Mouse (Mus musculus) limb, embryonic 11.5 days (tissue): ENCODE measurements around the gene Hist1h3c. TPM values are rescaled to one million over a fixed set of nuclear protein-coding genes. Genes with fewer than 3 reads are reported as not detected.
A peak's percentile ranks its signal among the peaks of the same experiment; 100 is the strongest.
"Not testable (repeated sequence)": the region's sequence is repeated elsewhere in the genome, so short reads cannot be mapped to it uniquely, and the experiment has no call there.

ENCODE experiments used
- ATAC-seq: fragments of 200-750 bp; cut with Nextera tagmentation; 2 replicates; pipeline ENCODE4 v1.8.0; 2017; ENCODE audit warnings: low read depth; ENCODE audit not compliant: insufficient number of reproducible peaks, low FRiP score, low TSS enrichment
- DNase-seq: peaks from one replicate; pipeline ENCODE4 v3.0.0-alpha.2; 2015; ENCODE audit warnings: low spot score
- H3K27ac ChIP-seq: fragments of 300-500 bp; sonication (generic); replicated peaks from 2 replicates; pipeline ENCODE4 v1.5.1; 2014; ENCODE audit warnings: low read depth, mild to moderate bottlenecking, low read length
- H3K27me3 ChIP-seq: fragments of 300-500 bp; sonication (generic); 2 replicates; pipeline ENCODE4 v1.6.1; 2014; ENCODE audit warnings: mild to moderate bottlenecking, low read length, mixed read lengths; ENCODE audit not compliant: control insufficient read depth, insufficient read depth
- H3K36me3 ChIP-seq: fragments of 300-500 bp; sonication (generic); 2 replicates; pipeline ENCODE4 v1.6.1; 2014; ENCODE audit warnings: mild to moderate bottlenecking, low read length, moderate library complexity, mixed read lengths; ENCODE audit not compliant: control insufficient read depth, insufficient read depth
- H3K4me1 ChIP-seq: fragments of 300-500 bp; sonication (generic); 2 replicates; pipeline ENCODE4 v1.6.1; 2014; ENCODE audit warnings: low read length, mixed read lengths; ENCODE audit not compliant: control insufficient read depth, insufficient read depth
- H3K4me2 ChIP-seq: fragments of 300-500 bp; sonication (generic); 2 replicates; pipeline ENCODE4 v1.6.1; 2014; ENCODE audit warnings: low read depth, mild to moderate bottlenecking, moderate library complexity; ENCODE audit not compliant: severe bottlenecking
- H3K4me3 ChIP-seq: fragments of 300-500 bp; sonication (generic); 2 replicates; pipeline ENCODE4 v1.5.1; 2014; ENCODE audit warnings: low read depth, low read length
- H3K9ac ChIP-seq: fragments of 300-500 bp; sonication (generic); 2 replicates; pipeline ENCODE4 v1.6.1; 2014; ENCODE audit warnings: mild to moderate bottlenecking, low read length
- H3K9me3 ChIP-seq: fragments of 300-500 bp; sonication (generic); 2 replicates; pipeline ENCODE4 v1.6.1; 2016; ENCODE audit warnings: low read length; ENCODE audit not compliant: control insufficient read depth
- WGBS: fragments of 180-500 bp; shearing (Covaris S2); extraction: QIAGEN DNeasy Blood & Tissue Kit; methylation state at CpG from one replicate; pipeline ENCODE4 v1.1.7; 2014; 5-methylcytosine and 5-hydroxymethylcytosine counted together
- polyA plus RNA-seq: library from polyadenylated mRNA; unstranded; fragments of >200 nt; fragmentation: Nextera tagmentation; extraction: Ambion mirVana; gene quantifications from 2 replicates; pipeline ENCODE4 v1.2.1, GENCODE M21; 2014

Gene Hist1h3c
- 13.3 and 14.0 TPM in 2 replicates for polyA plus RNA-seq

- Histone ChIP-seq H3K36me3 (no peaks in the 10 kb centered on the region), H3K9me3 (no peaks in the 10 kb centered on the region), H3K4me3 (peak within 1 kb of the TSS; percentile 41), H3K9ac (peak within 1 kb of the TSS; percentile 78), H3K27me3 (no peaks in the 10 kb centered on the region), H3K27ac (peak within 1 kb of the TSS; percentile 99), H3K4me2 (peak within 1 kb of the TSS; percentile 64), H3K4me1 (no peaks in the 10 kb centered on the region)
- ATAC-seq (peak; percentile 74; the same call in 1 of the 2 replicates), DNase-seq (peak; percentile 84)
- 1% methylated on average over 23 of the region's 28 CpGs for WGBS
Observed at GRCm38 (mm10) chr13:23745381-23746161, at the start of gene Hist1h3c. TSS of gene Hist1h3c (minus strand) at chr13:23745602.

GRCm38 (mm10) chr13:23792520-23792919, 47.1 kb upstream of the Hist1h3c start:
- ATAC-seq: no peak
- DNase-seq: peak; percentile 57

GRCm38 (mm10) chr13:23779025-23779424, 33.6 kb upstream of the Hist1h3c start:
- H3K36me3 ChIP-seq: no peaks in the 10 kb centered on the region
- H3K4me1 ChIP-seq: no peaks in the 10 kb centered on the region
- ATAC-seq (no peak), DNase-seq (no peak)
- no peaks in the 10 kb centered on the region for H3K27me3 ChIP-seq
- WGBS: 76% methylated on average over 4 of the region's 4 CpGs
- H3K4me3 ChIP-seq: no peak overlapping the region
- no peak overlapping the region for H3K9ac ChIP-seq
- no peak overlapping the region for H3K4me2 ChIP-seq
- no peaks in the 10 kb centered on the region for H3K9me3 ChIP-seq
- H3K27ac ChIP-seq: no peak overlapping the region

More at GRCm38 (mm10) chr13:23792520-23792919, 47.1 kb upstream of the Hist1h3c start:
- Histone ChIP-seq H3K27me3 (no peaks in the 10 kb centered on the region), H3K4me2 (no peak overlapping the region), H3K9me3 (no peaks in the 10 kb centered on the region), H3K4me1 (no peaks in the 10 kb centered on the region), H3K27ac (no peak overlapping the region), H3K4me3 (no peak overlapping the region), H3K36me3 (no peaks in the 10 kb centered on the region), H3K9ac (no peak overlapping the region)
- WGBS: 53% methylated on average over 2 of the region's 2 CpGs

GRCm38 (mm10) chr13:23778339-23778738, 32.9 kb upstream of the Hist1h3c start:
- 93% methylated on average over 7 of the region's 7 CpGs for WGBS
- no peaks in the 10 kb centered on the region for H3K27me3 ChIP-seq
- no peak overlapping the region for H3K27ac ChIP-seq
- H3K4me2 ChIP-seq: no peak overlapping the region
- ATAC-seq (no peak), DNase-seq (no peak)
- H3K4me1 ChIP-seq: no peaks in the 10 kb centered on the region
- H3K9me3 ChIP-seq: no peaks in the 10 kb centered on the region
- no peaks in the 10 kb centered on the region for H3K36me3 ChIP-seq
- no peak overlapping the region for H3K4me3 ChIP-seq
- no peak overlapping the region for H3K9ac ChIP-seq

- ATAC-seq: peak; percentile 91
- no peak overlapping the region for H3K4me3 ChIP-seq
Observed at GRCm38 (mm10) chr13:23772561-23773313, 27.3 kb upstream of the Hist1h3c start.

GRCm38 (mm10) chr13:23769613-23770012, 24.2 kb upstream of the Hist1h3c start, which contains the start of gene Trim38:
TSS of gene Trim38 (plus strand) at chr13:23769913.
- H3K4me3 ChIP-seq, ATAC-seq, H3K9me3 ChIP-seq, H3K27me3 ChIP-seq, H3K27ac ChIP-seq, DNase-seq, H3K36me3 ChIP-seq, H3K4me1 ChIP-seq, H3K9ac ChIP-seq, H3K4me2 ChIP-seq: not testable (repeated sequence)
- 84% methylated on average over 2 of the region's 2 CpGs for WGBS

More at GRCm38 (mm10) chr13:23772561-23773313, 27.3 kb upstream of the Hist1h3c start:
- 23% methylated on average over 21 of the region's 21 CpGs for WGBS
- Histone ChIP-seq H3K4me2 (peak overlapping the region; percentile 24), H3K27me3 (no peaks in the 10 kb centered on the region), H3K9me3 (no peaks in the 10 kb centered on the region), H3K4me1 (no peaks in the 10 kb centered on the region), H3K36me3 (no peaks in the 10 kb centered on the region), H3K27ac (no peak overlapping the region), H3K9ac (no peak overlapping the region)
- peak; percentile 68 for DNase-seq

GRCm38 (mm10) chr13:23768834-23769397, 23.5 kb upstream of the Hist1h3c start:
- H3K27ac ChIP-seq: no peak overlapping the region
- H3K9ac ChIP-seq: no peak overlapping the region
- H3K9me3 ChIP-seq: no peaks in the 10 kb centered on the region
- no peaks in the 10 kb centered on the region for H3K36me3 ChIP-seq
- H3K27me3 ChIP-seq: no peaks in the 10 kb centered on the region
- DNase-seq (no peak), ATAC-seq (no peak)
- 62% methylated on average over 5 of the region's 5 CpGs for WGBS
- H3K4me3 ChIP-seq: no peak overlapping the region
- no peak overlapping the region for H3K4me2 ChIP-seq
- H3K4me1 ChIP-seq: peaks cover 6% of the 10 kb centered on the region

- DNase-seq (no peak), ATAC-seq (no peak)
- H3K27ac ChIP-seq: no peak overlapping the region
- H3K4me3 ChIP-seq: no peak overlapping the region
- H3K4me2 ChIP-seq: no peak overlapping the region
- no peak overlapping the region for H3K9ac ChIP-seq
- H3K9me3 ChIP-seq: no peaks in the 10 kb centered on the region
- peaks cover 6% of the 10 kb centered on the region for H3K4me1 ChIP-seq
- no peaks in the 10 kb centered on the region for H3K36me3 ChIP-seq
- H3K27me3 ChIP-seq: no peaks in the 10 kb centered on the region
Observed at GRCm38 (mm10) chr13:23766772-23767171, 21.4 kb upstream of the Hist1h3c start.
